Mouse (Mus musculus): ENCODE data around the gene 2210016L21Rik.

- no peak for TF ChIP-seq CTCF (IDR thresholded peaks at IDR 0.05; ENCODE audit: borderline replicate concordance, insufficient read depth, low read length)
- no peak for TF ChIP-seq POLR2A (IDR thresholded peaks at IDR 0.05; ENCODE audit: low read depth, low read length)
Measured at GRCm38 (mm10) chr5:114945072-114945471, 3.1 kb downstream of the 2210016L21Rik start.

All from embryonic fibroblast, embryonic 13.5 days (primary cell).